Mouse (Mus musculus): ENCODE data around the gene Olfr1115.

DNA sequence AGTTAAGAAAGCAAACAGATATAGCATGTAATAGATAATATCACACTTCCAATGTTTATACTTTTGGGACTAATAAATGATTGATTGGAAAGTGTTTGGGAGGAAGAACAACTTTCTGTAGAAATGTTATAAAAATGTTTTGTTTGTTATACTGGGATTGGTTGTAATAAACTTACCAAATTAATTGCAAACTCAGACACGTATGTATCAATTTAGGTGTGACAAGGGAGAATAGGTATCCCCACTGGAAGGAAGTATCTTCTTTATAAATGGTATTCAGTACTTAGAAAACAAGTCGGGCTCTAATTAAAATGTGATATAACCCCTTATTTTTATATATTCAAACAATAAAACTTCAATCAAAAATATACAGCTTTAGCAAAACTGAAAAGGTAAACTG, 39.1 kb upstream of the Olfr1115 start, which contains the start of gene Olfr1113:
- TF ChIP-seq CTCF (IDR thresholded peaks at IDR 0.05; ENCODE audit: control insufficient read depth, insufficient read depth, insufficient read length) (no peak), MAX (IDR thresholded peaks at IDR 0.05) (no peak), MYOG (IDR thresholded peaks at IDR 0.05; ENCODE audit: control insufficient read depth, extremely low read depth, insufficient read length) (no peak), MYOD1 (IDR thresholded peaks at IDR 0.05; ENCODE audit: control insufficient read depth, insufficient read length, low read depth) (no peak)
